Mouse (Mus musculus) kidney, adult 9 months (tissue): ENCODE results near the gene Mthfd1.
"Not testable (repeated sequence)": the region's sequence is repeated elsewhere in the genome, so short reads cannot be mapped to it uniquely, and the experiment has no call there.

Experiments used
- DNase-seq: peaks from one replicate; pipeline ENCODE4 v3.0.0; 2022

The Mthfd1 gene

GRCm38 (mm10) chr12:76254725-76255498 lies at the start of gene Mthfd1:
Mthfd1 (plus strand) TSS chr12:76255298.
- DNase-seq = peak; percentile 98

GRCm38 (mm10) chr12:76209429-76209974 lies 45.6 kb upstream of the Mthfd1 start:
- no peak for DNase-seq

- no peak for DNase-seq
These were observed 40.0 kb upstream of the Mthfd1 start for GRCm38 (mm10) chr12:76215121-76215520.

DNA sequence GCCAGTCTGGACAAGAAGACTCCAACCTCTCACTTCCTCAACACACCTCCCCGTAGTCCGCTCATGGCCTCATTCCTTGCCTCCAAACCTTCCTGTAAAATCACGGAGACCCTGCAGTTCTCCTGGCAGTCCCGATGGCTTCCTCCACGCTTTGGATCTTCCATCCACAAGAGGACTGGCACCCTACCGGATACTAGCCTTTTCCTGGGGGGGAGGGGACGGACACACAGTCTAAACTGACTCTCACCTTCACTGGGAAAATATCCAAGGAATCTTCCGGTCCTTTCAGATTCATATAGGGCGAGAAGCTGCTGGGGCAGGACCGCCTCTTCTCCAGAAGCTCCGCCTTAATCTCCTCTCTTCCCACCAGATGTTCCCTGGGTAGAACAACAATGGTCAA lies 38.4 kb upstream of the Mthfd1 start:
- no peak for DNase-seq

- not testable (repeated sequence) for DNase-seq
These were observed 33.0 kb upstream of the Mthfd1 start for GRCm38 (mm10) chr12:76222104-76222503.

DNA sequence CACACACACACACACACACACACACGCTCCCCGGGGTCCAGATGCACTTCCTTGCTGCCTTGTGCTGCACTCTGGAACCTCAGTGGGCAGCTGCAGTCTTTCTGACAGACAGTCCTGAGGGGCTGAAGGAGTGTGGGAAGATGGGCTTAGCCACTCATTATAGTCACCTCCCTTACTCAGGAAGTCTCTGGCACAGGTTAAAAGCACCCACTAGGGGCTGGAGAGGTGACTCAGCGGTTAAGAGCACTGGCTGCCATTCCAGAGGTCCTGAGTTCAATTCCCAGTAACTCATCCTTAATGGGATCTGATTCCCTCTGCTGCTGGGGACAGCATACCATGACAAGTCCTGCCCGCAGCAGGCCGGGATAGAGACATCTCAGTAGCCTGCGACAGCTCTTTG lies 24.5 kb upstream of the Mthfd1 start:
- no peak for DNase-seq

- no peak for DNase-seq
These were observed 19.8 kb upstream of the Mthfd1 start for GRCm38 (mm10) chr12:76235253-76235652.

GRCm38 (mm10) chr12:76239145-76239838 lies 15.8 kb upstream of the Mthfd1 start:
- no peak for DNase-seq

GRCm38 (mm10) chr12:76239839-76240571 lies 15.1 kb upstream of the Mthfd1 start:
- no peak for DNase-seq

DNA sequence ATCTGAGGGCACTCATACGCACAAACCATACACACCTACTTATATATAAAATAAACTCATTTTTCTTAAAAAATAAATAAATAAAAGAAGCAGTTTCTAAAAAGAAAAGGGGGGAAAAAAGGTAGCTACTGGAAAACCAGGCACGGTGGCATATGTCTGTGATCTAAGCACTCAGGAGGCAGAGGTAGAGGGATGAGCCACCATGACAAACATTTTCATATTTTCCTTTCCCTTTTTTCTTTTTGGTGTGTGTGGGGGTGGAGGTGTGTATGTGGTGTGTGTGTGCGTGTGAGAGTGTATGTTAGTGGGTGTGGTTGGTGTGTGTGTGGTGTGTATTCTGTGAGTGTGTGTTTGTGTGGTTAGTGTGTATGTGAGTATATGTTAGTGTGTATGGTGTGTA lies 14.4 kb upstream of the Mthfd1 start:
- DNase-seq = no peak

- DNase-seq = no peak
These were observed 14.0 kb upstream of the Mthfd1 start for GRCm38 (mm10) chr12:76241084-76241483.

DNA sequence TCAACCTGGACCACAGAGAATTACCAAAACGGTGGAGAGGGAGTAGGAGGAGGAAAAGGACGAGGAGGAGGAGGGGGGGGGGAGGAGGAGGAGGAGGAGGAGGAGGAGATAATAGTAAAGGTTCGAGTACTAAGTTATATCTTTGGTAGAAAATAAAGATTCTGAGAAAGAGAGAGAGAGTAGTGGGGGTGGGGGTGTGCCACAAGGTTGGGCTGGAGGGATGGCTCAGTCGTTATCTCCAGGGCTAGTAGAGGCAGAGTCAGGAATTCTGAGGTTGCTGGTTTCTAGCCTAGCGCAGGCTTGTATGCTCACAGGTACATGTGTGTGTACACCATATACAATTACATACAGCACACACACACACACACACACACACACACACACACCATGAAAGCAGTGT lies 13.3 kb upstream of the Mthfd1 start:
- no peak for DNase-seq

- DNase-seq = no peak
These were observed 10.1 kb upstream of the Mthfd1 start for GRCm38 (mm10) chr12:76244981-76245380.

- DNase-seq = no peak
These were observed 8.5 kb upstream of the Mthfd1 start, which contains the start of gene Tex21 for GRCm38 (mm10) chr12:76246646-76247045. Tex21 (minus strand) TSS chr12:76246746.

DNA sequence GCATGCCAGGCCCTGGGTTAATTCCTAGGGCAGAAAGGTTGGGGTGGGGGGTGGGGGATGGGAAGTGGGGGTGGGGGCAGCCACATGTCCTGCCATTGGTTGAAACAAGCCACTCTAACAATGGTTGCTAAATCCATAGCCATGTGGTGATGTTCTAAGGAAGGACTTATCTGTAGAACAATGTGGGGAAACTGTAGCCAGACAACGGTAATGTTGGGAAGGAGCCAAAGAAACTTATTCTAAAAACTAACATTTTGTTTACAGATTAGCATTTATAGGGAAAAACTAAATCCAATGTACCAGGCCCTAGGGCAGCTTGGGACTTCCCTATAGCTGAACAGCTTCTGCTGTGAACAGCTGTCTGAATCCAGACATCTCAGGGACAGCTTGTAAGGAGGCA lies 2.0 kb upstream of the Mthfd1 start:
- no peak for DNase-seq

- DNase-seq = no peak
These were observed 1.5 kb upstream of the Mthfd1 start for GRCm38 (mm10) chr12:76253591-76253990.

DNA sequence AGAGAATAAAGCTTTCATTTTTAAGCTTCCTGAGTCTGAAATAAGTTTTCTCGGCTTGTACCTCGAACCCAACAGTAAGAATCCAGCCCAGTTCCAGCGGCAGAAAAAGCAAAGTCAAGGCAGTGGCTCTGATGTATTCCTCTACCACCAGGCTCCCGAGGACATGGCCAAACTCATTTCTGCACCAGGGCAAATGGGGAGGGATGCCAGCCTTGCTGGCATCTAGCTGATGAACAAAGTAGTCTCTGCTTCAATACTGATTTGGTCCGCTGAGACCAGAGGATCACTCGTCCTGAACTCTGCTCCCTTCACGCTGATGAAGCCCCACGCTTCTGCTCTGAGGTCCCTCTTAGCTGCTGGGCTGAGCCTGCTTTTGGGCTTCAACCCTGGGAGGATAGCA lies 1.1 kb upstream of the Mthfd1 start:
- no peak for DNase-seq

GRCm38 (mm10) chr12:76255499-76255875 lies 389 bp downstream of the Mthfd1 start:
- DNase-seq = no peak

GRCm38 (mm10) chr12:76256114-76256843 lies 1.2 kb downstream of the Mthfd1 start:
- DNase-seq = peak; percentile 82

DNA sequence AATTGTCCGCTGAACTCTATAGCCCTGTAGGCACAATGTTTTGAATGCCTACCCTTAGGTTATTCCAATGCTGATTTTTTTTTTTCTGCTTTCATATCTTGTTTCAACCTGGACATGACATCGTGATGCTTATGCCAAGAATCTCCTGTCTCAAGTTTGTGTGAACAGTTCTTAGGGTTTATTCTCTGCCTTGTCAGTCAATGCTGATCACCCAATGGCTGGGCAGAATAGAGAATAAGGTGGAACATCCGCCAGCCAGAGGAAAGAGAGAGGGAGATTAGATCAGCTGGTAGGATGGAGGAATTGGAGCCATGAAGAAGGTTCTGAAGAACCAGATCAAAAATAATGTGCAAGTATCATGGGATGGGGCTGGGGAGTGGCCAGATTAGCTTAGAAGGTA lies 5.6 kb downstream of the Mthfd1 start:
- DNase-seq = no peak

GRCm38 (mm10) chr12:76261556-76261955 lies 6.5 kb downstream of the Mthfd1 start:
- no peak for DNase-seq

DNA sequence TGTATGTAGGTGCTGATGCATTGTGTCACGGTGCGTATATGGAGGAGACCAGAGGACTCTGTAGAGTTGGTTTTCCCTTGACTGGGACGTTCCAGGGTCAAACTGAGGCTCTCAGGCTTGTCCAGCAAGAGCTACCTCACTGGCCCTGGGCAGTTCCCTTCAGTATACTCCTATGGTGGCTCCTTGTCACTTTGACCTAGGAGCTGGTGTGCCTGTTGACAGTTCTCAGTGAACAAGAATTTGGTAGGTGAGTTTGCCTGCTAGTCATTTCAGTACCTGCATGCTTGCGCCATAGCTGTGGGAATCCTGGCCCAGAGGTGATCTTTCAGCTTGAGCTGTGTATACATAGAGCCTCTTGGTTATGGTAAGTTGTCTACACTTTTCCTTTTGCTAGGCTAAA lies 7.8 kb downstream of the Mthfd1 start:
- no peak for DNase-seq

GRCm38 (mm10) chr12:76263876-76264275 lies 8.8 kb downstream of the Mthfd1 start:
- DNase-seq = peak; percentile 77
